Mouse (Mus musculus) embryonic facial prominence, embryonic 12.5 days (tissue): ENCODE measurements around the gene 1810010D01Rik. TPM values are rescaled to one million over a fixed set of nuclear protein-coding genes. Genes with fewer than 3 reads are reported as not detected.
A peak's percentile ranks its signal among the peaks of the same experiment; 100 is the strongest.

Source experiments
- ATAC-seq: fragments of 200-750 bp; cut with Nextera tagmentation; 2 replicates; pipeline ENCODE4 v1.8.0; 2017; ENCODE audit not compliant: insufficient number of reproducible peaks, insufficient read depth, low FRiP score, low TSS enrichment
- H3K27ac ChIP-seq: fragments of 300-500 bp; sonication (generic); 2 replicates; pipeline ENCODE4 v1.5.1; 2016; ENCODE audit warnings: mild to moderate bottlenecking
- H3K27me3 ChIP-seq: fragments of 300-500 bp; sonication (generic); 2 replicates; pipeline ENCODE4 v1.6.1; 2016; ENCODE audit warnings: mild to moderate bottlenecking, moderate library complexity
- H3K36me3 ChIP-seq: fragments of 300-500 bp; sonication (generic); 2 replicates; pipeline ENCODE4 v1.6.1; 2016; ENCODE audit warnings: mild to moderate bottlenecking
- H3K4me1 ChIP-seq: fragments of 300-500 bp; sonication (generic); 2 replicates; pipeline ENCODE4 v1.6.1; 2016
- H3K4me2 ChIP-seq: fragments of 300-500 bp; sonication (generic); replicated peaks from 2 replicates; pipeline ENCODE4 v1.6.1; 2016; ENCODE audit warnings: mild to moderate bottlenecking, moderate library complexity
- H3K4me3 ChIP-seq: fragments of 300-500 bp; sonication (generic); 2 replicates; pipeline ENCODE4 v1.5.1; 2016; ENCODE audit warnings: mild to moderate bottlenecking
- H3K9ac ChIP-seq: fragments of 300-500 bp; sonication (generic); 2 replicates; pipeline ENCODE4 v1.6.1; 2016; ENCODE audit warnings: mild to moderate bottlenecking, moderate library complexity
- H3K9me3 ChIP-seq: fragments of 300-500 bp; sonication (generic); 2 replicates; pipeline ENCODE4 v1.6.1; 2016; ENCODE audit warnings: mild to moderate bottlenecking, moderate library complexity
- whole genome bisulfite sequencing: fragments of 180-500 bp; shearing (Covaris S2); methylation state at CpG from one replicate; pipeline ENCODE4 v1.1.7; 2016; 5-methylcytosine and 5-hydroxymethylcytosine counted together
- polyA plus RNA-seq: library from polyadenylated mRNA; unstranded; fragments of >200 nt; fragmentation: Nextera tagmentation; extraction: Ambion mirVana; gene quantifications from 2 replicates; pipeline ENCODE4 v1.2.1, GENCODE M21; 2016

1810010D01Rik gene
- 0.89 TPM in 1 of 2 replicates, not detected in the other for polyA plus RNA-seq

GRCm38 (mm10) chr7:145208006-145208405 lies at the start of gene 1810010D01Rik:
Gene 1810010D01Rik, minus strand, starts transcription at chr7:145208119.
- Histone ChIP-seq H3K4me1 (peaks cover 36% of the 10 kb centered on the region), H3K9ac (0 out of 2 replicates have a peak within 1 kb of the TSS, but pooled peaks have one; percentile 46)

GRCm38 (mm10) chr7:145256092-145256491 lies 48.2 kb upstream of the 1810010D01Rik start:
- H3K27me3 ChIP-seq = no peaks in the 10 kb centered on the region
- H3K4me1 ChIP-seq = peaks cover 3% of the 10 kb centered on the region; the same call in 1 of the 2 replicates
- WGBS = 94% methylated on average over 1 of the region's 1 CpGs
- H3K36me3 ChIP-seq = peaks cover 47% of the 10 kb centered on the region
- H3K27ac ChIP-seq = no peak overlapping the region
- no peak overlapping the region for H3K9ac ChIP-seq
- ATAC-seq = no peak
- H3K4me3 ChIP-seq = no peak overlapping the region
- H3K4me2 ChIP-seq = no peak overlapping the region
- no peaks in the 10 kb centered on the region for H3K9me3 ChIP-seq

More at GRCm38 (mm10) chr7:145208006-145208405, at the start of gene 1810010D01Rik:
- Histone ChIP-seq H3K36me3 (no peaks in the 10 kb centered on the region), H3K27ac (peak within 1 kb of the TSS; percentile 95), H3K4me2 (no peak within 1 kb of the TSS), H3K4me3 (no peak within 1 kb of the TSS), H3K9me3 (no peaks in the 10 kb centered on the region), H3K27me3 (no peaks in the 10 kb centered on the region)
- no peak for ATAC-seq
- WGBS = 73% methylated on average over 4 of the region's 4 CpGs

- H3K4me1 ChIP-seq = peaks cover 3% of the 10 kb centered on the region; the same call in 1 of the 2 replicates
- no peak overlapping the region for H3K4me3 ChIP-seq
- H3K4me2 ChIP-seq = no peak overlapping the region
- H3K9ac ChIP-seq = no peak overlapping the region
- H3K9me3 ChIP-seq = no peaks in the 10 kb centered on the region
- H3K27ac ChIP-seq = no peak overlapping the region
- WGBS = 69% methylated on average over 3 of the region's 3 CpGs
- no peaks in the 10 kb centered on the region for H3K27me3 ChIP-seq
- ATAC-seq = no peak
- H3K36me3 ChIP-seq = peaks cover 31% of the 10 kb centered on the region
These were observed 46.2 kb upstream of the 1810010D01Rik start for GRCm38 (mm10) chr7:145253986-145254630.

DNA sequence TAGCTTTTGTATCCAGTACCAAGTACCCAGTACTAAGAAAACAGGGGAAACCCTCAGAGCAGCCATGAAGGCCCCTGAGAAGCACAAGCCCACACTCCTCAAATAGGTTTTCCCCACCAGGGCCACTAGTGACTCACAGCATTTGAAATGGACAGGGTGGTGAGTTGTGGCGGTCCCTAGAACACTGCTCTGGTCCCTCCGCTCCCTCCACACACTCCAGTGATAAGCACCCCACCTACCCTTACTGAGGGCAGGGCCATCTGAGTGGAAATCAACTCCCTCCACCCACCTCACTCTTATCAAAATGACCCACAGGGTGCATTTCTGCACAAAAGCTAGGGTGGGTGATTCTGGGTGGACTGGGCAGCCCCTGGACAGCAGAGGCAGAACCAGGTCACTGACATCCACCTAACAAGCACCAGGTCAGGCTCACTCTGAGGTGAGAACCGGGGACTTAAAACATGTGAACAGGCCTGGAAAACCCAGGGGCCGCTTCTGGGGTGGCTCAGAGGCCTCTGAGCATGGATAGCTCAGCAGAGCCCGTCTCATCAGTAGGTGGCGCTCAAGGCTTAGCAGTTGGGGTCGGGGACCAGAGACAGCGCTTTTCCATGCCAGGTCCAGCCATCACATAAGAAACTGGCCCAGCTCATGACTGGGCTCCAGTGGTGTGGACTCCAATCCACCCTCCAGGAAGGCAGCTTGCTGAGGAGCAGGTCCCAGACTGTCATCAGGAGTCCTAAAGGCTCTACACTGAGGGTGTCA lies 45.0 kb upstream of the 1810010D01Rik start:
- H3K4me1 ChIP-seq = peaks cover 3% of the 10 kb centered on the region; the same call in 1 of the 2 replicates
- H3K9me3 ChIP-seq = no peaks in the 10 kb centered on the region
- H3K27ac ChIP-seq = no peak overlapping the region
- peaks cover 27% of the 10 kb centered on the region for H3K36me3 ChIP-seq
- 27% methylated on average over 8 of the region's 8 CpGs for WGBS
- H3K4me3 ChIP-seq = no peak overlapping the region
- ATAC-seq = peak; percentile 48; the same call in 1 of the 2 replicates
- no peak overlapping the region for H3K4me2 ChIP-seq
- H3K9ac ChIP-seq = no peak overlapping the region
- no peaks in the 10 kb centered on the region for H3K27me3 ChIP-seq

GRCm38 (mm10) chr7:145250225-145250624 lies 42.3 kb upstream of the 1810010D01Rik start:
- H3K4me3 ChIP-seq = no peak overlapping the region
- H3K4me2 ChIP-seq = no peak overlapping the region
- no peak overlapping the region for H3K27ac ChIP-seq
- 66% methylated on average over 9 of the region's 9 CpGs for WGBS
- H3K27me3 ChIP-seq = no peaks in the 10 kb centered on the region
- ATAC-seq = no peak
- peaks cover 3% of the 10 kb centered on the region; the same call in 1 of the 2 replicates for H3K4me1 ChIP-seq
- no peaks in the 10 kb centered on the region for H3K9me3 ChIP-seq
- H3K9ac ChIP-seq = no peak overlapping the region
- H3K36me3 ChIP-seq = 0 out of 2 replicates have a peak, but pooled peaks cover 4% of the 10 kb centered on the region

GRCm38 (mm10) chr7:145248911-145249310 lies 41.0 kb upstream of the 1810010D01Rik start:
- no peak for ATAC-seq

DNA sequence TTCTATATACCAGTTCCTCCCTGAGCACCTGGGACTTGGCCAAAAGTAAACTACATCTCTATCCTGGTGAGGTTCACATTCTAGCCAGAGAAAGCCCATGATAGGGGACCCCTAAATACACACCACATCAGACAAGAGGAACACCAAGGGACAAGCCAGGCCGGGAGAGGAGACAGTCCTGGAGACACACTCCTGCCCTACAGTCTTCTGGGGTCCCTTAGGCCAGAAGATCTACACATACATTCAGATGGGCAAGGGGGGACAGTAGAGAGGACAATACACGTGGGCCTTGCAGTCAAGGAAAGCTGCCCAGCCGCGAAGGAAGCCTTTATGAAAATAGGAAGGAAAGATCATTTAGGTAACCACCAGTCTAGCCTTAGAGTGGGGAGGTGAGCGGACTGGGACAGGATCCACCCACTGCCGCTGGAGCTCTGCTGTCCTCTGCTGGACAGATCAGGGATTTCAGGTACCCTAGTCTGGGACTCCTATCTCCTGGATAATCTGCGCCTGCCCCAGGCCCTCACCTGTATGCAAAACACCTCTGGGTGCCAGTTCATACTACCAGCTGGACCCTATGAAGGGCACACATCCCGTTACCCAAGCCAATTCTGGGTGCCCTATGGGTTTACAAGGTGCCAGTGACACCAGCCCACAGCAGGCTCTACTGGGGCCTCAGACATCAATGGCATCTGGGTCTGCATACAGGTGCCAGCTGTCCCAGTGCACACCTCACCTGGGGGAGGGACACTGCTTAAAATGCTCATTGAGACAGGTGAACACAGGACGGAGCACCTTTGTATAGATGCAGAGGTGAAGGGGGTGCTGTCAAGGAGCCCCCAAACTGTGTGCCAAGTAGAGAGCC lies 35.2 kb upstream of the 1810010D01Rik start:
- peak; percentile 48; the same call in 1 of the 2 replicates for ATAC-seq
- Histone ChIP-seq H3K27ac (no peak overlapping the region), H3K9me3 (no peaks in the 10 kb centered on the region), H3K36me3 (no peaks in the 10 kb centered on the region), H3K4me1 (0 out of 2 replicates have a peak, but pooled peaks cover 3% of the 10 kb centered on the region), H3K9ac (no peak overlapping the region), H3K4me2 (no peak overlapping the region), H3K27me3 (no peaks in the 10 kb centered on the region), H3K4me3 (no peak overlapping the region)
- WGBS = 11% methylated on average over 9 of the region's 9 CpGs

More at GRCm38 (mm10) chr7:145248911-145249310, 41.0 kb upstream of the 1810010D01Rik start:
- H3K36me3 ChIP-seq = no peaks in the 10 kb centered on the region
- 81% methylated on average over 2 of the region's 2 CpGs for WGBS
- peaks cover 3% of the 10 kb centered on the region; the same call in 1 of the 2 replicates for H3K4me1 ChIP-seq
- no peaks in the 10 kb centered on the region for H3K27me3 ChIP-seq
- H3K4me3 ChIP-seq = no peak overlapping the region
- no peak overlapping the region for H3K4me2 ChIP-seq
- H3K9ac ChIP-seq = no peak overlapping the region
- H3K27ac ChIP-seq = no peak overlapping the region
- H3K9me3 ChIP-seq = no peaks in the 10 kb centered on the region

DNA sequence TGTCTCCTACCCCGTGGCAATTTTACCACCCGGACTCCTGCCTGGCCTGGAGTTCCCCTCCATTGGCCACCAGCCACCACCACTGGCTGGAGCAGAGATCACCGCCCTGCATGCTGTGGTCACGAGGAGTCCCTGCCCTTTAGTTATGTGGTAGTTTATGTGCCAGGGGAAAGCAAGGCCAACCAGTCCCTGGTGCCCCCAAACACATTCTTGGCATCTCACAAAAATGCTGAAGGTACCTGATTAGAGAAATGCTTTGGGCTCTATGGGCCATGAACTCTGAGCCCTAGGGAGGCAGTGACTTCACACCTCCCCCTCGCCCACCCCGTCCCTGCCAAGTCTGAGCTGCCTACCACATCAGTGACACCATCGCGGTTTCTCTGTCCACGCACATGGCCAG lies 34.1 kb upstream of the 1810010D01Rik start:
- H3K27ac ChIP-seq = no peak overlapping the region
- WGBS = 80% methylated on average over 9 of the region's 9 CpGs

DNA sequence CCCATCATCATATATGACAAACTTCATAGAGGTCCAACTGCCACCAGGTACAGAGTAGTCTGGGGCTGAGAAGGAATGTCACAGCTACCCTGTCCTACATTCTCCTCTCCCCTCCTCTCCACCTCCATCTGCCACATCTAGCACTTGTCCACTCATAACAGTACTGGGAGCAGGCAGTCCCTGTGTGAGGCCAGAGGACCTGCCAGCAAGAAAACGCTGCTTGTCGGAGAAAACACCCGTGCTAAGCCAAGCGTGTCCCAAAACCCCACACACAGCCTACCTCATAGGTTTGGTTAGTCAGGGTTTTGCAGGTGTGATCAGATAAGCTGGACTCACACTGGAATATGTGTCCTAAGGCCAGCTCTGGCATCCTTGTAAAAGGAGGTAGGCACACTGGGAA lies 33.0 kb upstream of the 1810010D01Rik start:
- H3K9ac ChIP-seq = no peak overlapping the region
- no peak overlapping the region for H3K4me2 ChIP-seq
- H3K27me3 ChIP-seq = no peaks in the 10 kb centered on the region
- H3K36me3 ChIP-seq = no peaks in the 10 kb centered on the region
- no peak overlapping the region for H3K27ac ChIP-seq
- WGBS = 81% methylated on average over 4 of the region's 4 CpGs
- no peak overlapping the region for H3K4me3 ChIP-seq
- no peaks in the 10 kb centered on the region for H3K9me3 ChIP-seq
- no peak for ATAC-seq
- 0 out of 2 replicates have a peak, but pooled peaks cover 3% of the 10 kb centered on the region for H3K4me1 ChIP-seq

More for the DNA sequence above, 34.1 kb upstream of the 1810010D01Rik start:
- ATAC-seq = no peak
- H3K36me3 ChIP-seq = no peaks in the 10 kb centered on the region
- no peaks in the 10 kb centered on the region for H3K9me3 ChIP-seq
- no peak overlapping the region for H3K9ac ChIP-seq
- H3K27me3 ChIP-seq = no peaks in the 10 kb centered on the region
- no peak overlapping the region for H3K4me3 ChIP-seq
- 0 out of 2 replicates have a peak, but pooled peaks cover 3% of the 10 kb centered on the region for H3K4me1 ChIP-seq
- H3K4me2 ChIP-seq = no peak overlapping the region

DNA sequence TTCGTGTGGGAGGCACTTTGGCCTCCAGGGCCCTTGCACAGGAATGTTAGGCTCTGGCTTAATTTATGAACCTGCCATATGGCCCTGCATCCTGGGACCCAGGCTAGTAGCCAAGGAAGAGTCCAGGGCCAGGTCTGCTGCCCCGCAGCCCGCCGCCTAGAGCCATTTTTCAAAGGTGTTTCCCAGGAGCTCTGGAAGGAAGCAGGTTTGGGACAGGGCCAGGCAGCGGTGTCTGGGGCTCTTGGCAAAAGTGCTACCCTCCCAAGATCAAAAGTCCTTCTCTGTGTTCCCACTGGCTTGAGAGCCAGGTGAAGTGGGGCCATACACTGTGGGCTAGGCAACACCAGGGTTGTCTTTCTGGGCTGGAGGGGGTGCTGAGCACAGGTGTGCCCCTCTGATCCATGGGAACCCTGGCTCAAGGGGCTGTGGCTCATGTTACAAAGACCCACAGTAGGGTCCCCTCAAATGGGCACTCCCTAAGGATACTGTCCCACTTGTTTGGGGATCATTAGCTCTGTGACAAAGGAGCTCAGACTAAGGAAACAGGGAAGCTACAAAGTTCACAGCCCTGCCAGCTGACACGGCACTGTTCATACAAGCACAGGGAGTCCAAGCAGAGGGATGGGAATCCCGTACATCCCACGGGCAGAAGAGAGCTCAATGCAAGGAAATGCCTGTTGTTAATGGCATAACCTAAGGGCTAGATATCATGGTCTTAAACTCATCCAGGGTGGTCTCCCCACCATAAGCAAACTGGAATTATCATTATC lies 32.0 kb upstream of the 1810010D01Rik start:
- H3K4me1 ChIP-seq = 0 out of 2 replicates have a peak, but pooled peaks cover 3% of the 10 kb centered on the region
- 71% methylated on average over 8 of the region's 8 CpGs for WGBS
- no peaks in the 10 kb centered on the region for H3K9me3 ChIP-seq
- no peaks in the 10 kb centered on the region for H3K36me3 ChIP-seq
- H3K4me2 ChIP-seq = no peak overlapping the region
- no peak overlapping the region for H3K9ac ChIP-seq
- H3K4me3 ChIP-seq = no peak overlapping the region
- ATAC-seq = no peak
- no peak overlapping the region for H3K27ac ChIP-seq
- no peaks in the 10 kb centered on the region for H3K27me3 ChIP-seq
